ENCODE assay signal across 21 mouse cellular contexts in the genomic region with DNA sequence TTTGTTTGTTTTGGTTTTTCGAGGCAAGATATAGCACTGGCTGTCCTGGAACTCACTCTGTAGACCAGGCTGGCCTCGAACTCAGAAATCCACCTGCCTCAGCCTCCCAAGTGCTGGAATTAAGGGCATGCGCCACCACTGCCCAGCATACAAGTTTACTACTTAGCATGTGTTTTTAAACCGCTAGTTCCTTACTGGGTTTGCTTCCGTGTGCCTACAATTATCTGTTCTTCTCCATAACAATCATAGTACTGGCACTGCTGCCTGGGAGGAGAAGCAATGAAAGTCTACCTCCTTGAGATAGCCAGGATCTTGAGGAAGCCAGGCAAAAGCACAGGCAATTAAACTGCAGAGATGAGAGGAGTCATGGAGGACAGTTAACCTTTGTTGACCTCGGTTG. TPM values are rescaled to one million over a fixed set of nuclear protein-coding genes. Genes with fewer than 3 reads are reported as not detected.
"Had no signal": no experiment of that assay in that cellular context is flagged by ENCODE, and none has a peak within 500 bp of the region (broad histone marks: within the 10 kb centered on the region; RNA-seq: fewer than 3 reads in every experiment).

No protein-coding gene starts in this region.

- H3K9ac ChIP-seq: liver, embryonic 15.5 days; liver, postnatal 0 days; lung, embryonic 15.5 days; midbrain, embryonic 13.5 days; neural tube, embryonic 13.5 days; neural tube, embryonic 15.5 days; stomach, embryonic 15.5 days had no signal

- H3K27me3 ChIP-seq: liver, embryonic 15.5 days; lung, embryonic 15.5 days; midbrain, embryonic 13.5 days; neural tube, embryonic 13.5 days; neural tube, embryonic 15.5 days; stomach, embryonic 15.5 days had no signal

- H3K9me3 ChIP-seq: liver, embryonic 15.5 days; lung, embryonic 15.5 days; midbrain, embryonic 10.5 days; midbrain, embryonic 13.5 days; neural tube, embryonic 13.5 days; neural tube, embryonic 15.5 days; stomach, embryonic 15.5 days had no signal

- DNase-seq: liver, postnatal 0 days; lung, adult 2 months; lung, postnatal 14 days; lung, postnatal 36 days; retina, postnatal 1 day; right cerebral cortex, adult 18-20 months; right cerebral cortex, postnatal 25 days; right cerebral cortex, postnatal 4 days; thymus, adult 2 months; thymus, postnatal 25 days; thymus, postnatal 4 days had no signal

- H3K27ac ChIP-seq: liver, embryonic 15.5 days; lung, embryonic 15.5 days; midbrain, embryonic 10.5 days; midbrain, embryonic 13.5 days; neural tube, embryonic 13.5 days; neural tube, embryonic 15.5 days; stomach, embryonic 15.5 days; stomach, postnatal 0 days had no signal

- H3K4me3 ChIP-seq: liver, embryonic 15.5 days; lung, embryonic 15.5 days; midbrain, embryonic 10.5 days; midbrain, embryonic 13.5 days; myocyte; neural tube, embryonic 13.5 days; neural tube, embryonic 15.5 days; stomach, embryonic 15.5 days had no signal

- H3K4me1 ChIP-seq: liver, embryonic 15.5 days; lung, embryonic 15.5 days; midbrain, embryonic 10.5 days; midbrain, embryonic 13.5 days; neural tube, embryonic 13.5 days; neural tube, embryonic 15.5 days; stomach, embryonic 15.5 days had no signal

RNA-seq across cellular contexts. Expression of a gene that starts 35.5 kb away (rescaled TPM):
- total RNA-seq: megakaryocyte-erythroid progenitor cell, adult 5-6 weeks had no signal
